Mouse (Mus musculus) mature B cell (primary cell): ENCODE results near the gene 1700001P01Rik.

Experiments used
- in situ Hi-C: fragments of 300-500 bp; cut with MboI; formaldehyde crosslinking; loops from 2 replicates; pipeline ENCODE4 v1.14.3; 2019

The 1700001P01Rik gene

GRCm38 (mm10) chr11:97809235-97810121 lies 33.8 kb upstream of the 1700001P01Rik start:
- in situ Hi-C loops = no loop called here

GRCm38 (mm10) chr11:97808621-97809234 lies 33.0 kb upstream of the 1700001P01Rik start:
- in situ Hi-C loops = no loop called here

GRCm38 (mm10) chr11:97808093-97808492 lies 32.4 kb upstream of the 1700001P01Rik start:
- in situ Hi-C loops = no loop called here

GRCm38 (mm10) chr11:97807626-97808025 lies 31.9 kb upstream of the 1700001P01Rik start:
- in situ Hi-C loops = no loop called here

- in situ Hi-C loops = no loop called here
Measured at GRCm38 (mm10) chr11:97806613-97806964, 30.9 kb upstream of the 1700001P01Rik start.

GRCm38 (mm10) chr11:97805662-97806612 lies 30.2 kb upstream of the 1700001P01Rik start:
- in situ Hi-C loops = no loop called here

- in situ Hi-C loops = no loop called here
Measured at GRCm38 (mm10) chr11:97804841-97805661, 29.3 kb upstream of the 1700001P01Rik start.

GRCm38 (mm10) chr11:97803847-97804246 lies 28.1 kb upstream of the 1700001P01Rik start:
- in situ Hi-C loops = no loop called here

- in situ Hi-C loops = no loop called here
Measured at GRCm38 (mm10) chr11:97802495-97802894, 26.8 kb upstream of the 1700001P01Rik start.

GRCm38 (mm10) chr11:97802194-97802470 lies 26.4 kb upstream of the 1700001P01Rik start:
- in situ Hi-C loops = no loop called here

GRCm38 (mm10) chr11:97801409-97802193 lies 25.9 kb upstream of the 1700001P01Rik start:
- in situ Hi-C loops = no loop called here

GRCm38 (mm10) chr11:97800691-97801408 lies 25.1 kb upstream of the 1700001P01Rik start:
- in situ Hi-C loops = no loop called here

GRCm38 (mm10) chr11:97799994-97800690 lies 24.4 kb upstream of the 1700001P01Rik start:
- in situ Hi-C loops = loop anchor here (5.0 kb wide), 2 partner anchors 82 to 187 kb away; partner anchors contain the start of genes Fbxo47 and Plxdc1

- in situ Hi-C loops = loop anchor here (5.0 kb wide), 2 partner anchors 83 to 188 kb away; partner anchors contain the start of genes Fbxo47 and Plxdc1
Measured at GRCm38 (mm10) chr11:97799146-97799993, 23.7 kb upstream of the 1700001P01Rik start.

- in situ Hi-C loops = loop anchor here (5.0 kb wide), 2 partner anchors 84 to 189 kb away; partner anchors contain the start of genes Fbxo47 and Plxdc1
Measured at GRCm38 (mm10) chr11:97798782-97799145, 23.0 kb upstream of the 1700001P01Rik start, which contains the start of gene Lasp1. Lasp1 (plus strand) TSS chr11:97799000.

GRCm38 (mm10) chr11:97798083-97798435 lies 22.3 kb upstream of the 1700001P01Rik start:
- in situ Hi-C loops = loop anchor here (5.0 kb wide), 2 partner anchors 84 to 189 kb away; partner anchors contain the start of genes Fbxo47 and Plxdc1

- in situ Hi-C loops = loop anchor here (5.0 kb wide), 2 partner anchors 85 to 190 kb away; partner anchors contain the start of genes Fbxo47 and Plxdc1
Measured at GRCm38 (mm10) chr11:97797369-97798082, 21.8 kb upstream of the 1700001P01Rik start.
